Mouse (Mus musculus): ENCODE results near the gene Fto. TPM values are rescaled to one million over a fixed set of nuclear protein-coding genes. Genes with fewer than 3 reads are reported as not detected.

Gene Fto
- total RNA-seq, 2 experiments from 2014 or later, result 122 to 128 TPM

DNA sequence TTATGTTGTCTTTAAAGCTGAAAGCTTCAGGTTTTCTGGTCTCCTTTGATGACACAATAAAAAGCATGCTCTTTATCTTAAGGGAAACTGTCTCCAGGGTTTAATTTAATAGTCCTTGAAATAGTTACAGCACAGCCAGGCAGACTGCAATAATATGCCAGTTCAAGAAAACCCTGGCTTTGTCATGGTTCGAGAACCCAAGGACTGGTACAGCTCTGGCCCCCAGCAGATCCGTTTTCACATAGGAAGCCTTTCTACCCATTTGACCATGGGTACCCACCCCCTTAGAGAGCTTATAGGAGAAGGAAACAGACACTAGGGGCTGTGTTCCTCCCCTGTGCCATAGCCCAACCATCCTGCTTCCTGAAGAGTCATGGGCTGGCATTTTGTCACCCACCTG lies 332.2 kb downstream of the Fto start:
- no peak for DNase-seq (ENCODE audit: extremely low spot score in 1 of 2, low spot score in 2 of 2)
- intact Hi-C loops (cut with DNase I), result no loop called here

DNA sequence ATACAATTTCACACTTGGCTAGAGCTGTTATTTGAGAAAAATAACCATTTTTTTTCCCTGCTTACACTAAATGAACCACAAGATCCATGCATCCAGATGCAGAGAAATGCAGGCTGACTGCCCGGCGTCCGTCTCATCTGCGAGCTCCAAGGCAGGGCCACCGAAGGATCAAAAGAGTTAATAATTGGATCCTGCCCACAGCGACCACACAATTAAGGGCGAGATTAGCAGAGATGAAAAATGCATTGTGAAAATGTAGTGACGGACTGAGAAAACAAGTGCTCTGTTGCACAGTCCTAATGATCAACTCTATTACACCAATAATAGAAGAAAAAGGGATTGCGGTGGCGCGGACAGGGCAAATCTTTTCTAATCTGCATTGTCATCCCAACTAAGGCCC lies 334.6 kb downstream of the Fto start:
- no peak for DNase-seq (ENCODE audit: extremely low spot score in 1 of 2, low spot score in 2 of 2)

DNA sequence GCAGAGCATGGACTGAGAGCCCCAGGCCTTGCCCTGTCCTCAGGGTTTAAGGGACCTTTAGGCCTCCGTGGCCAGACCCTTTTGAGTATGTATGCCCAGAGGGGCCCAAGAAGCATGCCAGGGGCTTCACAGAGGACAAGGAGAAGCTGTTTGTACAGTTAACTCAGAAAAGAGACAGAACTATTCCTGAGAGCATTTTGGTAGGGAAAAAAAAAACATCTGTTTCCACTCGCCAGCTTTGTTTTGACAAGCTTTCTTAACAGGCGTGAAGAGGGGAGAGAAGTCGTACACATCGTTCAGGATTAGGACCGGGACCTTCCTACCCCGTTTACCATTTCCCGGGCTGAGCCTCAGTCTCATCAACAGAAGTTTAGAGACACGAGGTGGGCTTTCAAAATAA lies 335.5 kb downstream of the Fto start:
- intact Hi-C loops (cut with DNase I), result no loop called here
- DNase-seq (ENCODE audit: extremely low spot score in 1 of 2, low spot score in 2 of 2), result no peak

More for the DNA sequence above, 334.6 kb downstream of the Fto start:
- intact Hi-C loops (cut with DNase I), result no loop called here

DNA sequence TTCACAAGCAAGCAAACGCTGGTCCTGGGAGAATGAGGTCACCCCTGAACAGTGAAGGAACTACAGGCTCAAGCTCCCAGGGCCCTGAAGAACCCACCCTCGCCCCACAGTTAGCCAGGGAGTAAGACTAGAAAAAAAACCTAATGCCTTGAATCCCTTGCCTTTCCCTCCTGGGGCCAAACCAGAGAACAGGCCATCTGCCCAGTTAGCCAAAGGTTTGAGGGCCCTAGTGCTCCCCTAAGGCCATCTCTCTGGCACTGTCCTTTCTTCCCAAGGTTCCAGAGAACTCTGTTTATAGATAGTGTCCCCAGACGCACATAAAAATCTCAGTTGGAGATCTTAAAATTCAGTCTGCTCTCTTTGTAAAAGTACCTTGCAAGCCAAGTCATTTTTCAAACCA lies 340.2 kb downstream of the Fto start:
- no peak for DNase-seq (ENCODE audit: extremely low spot score in 1 of 2, low spot score in 2 of 2)
- intact Hi-C loops (cut with DNase I), result no loop called here

DNA sequence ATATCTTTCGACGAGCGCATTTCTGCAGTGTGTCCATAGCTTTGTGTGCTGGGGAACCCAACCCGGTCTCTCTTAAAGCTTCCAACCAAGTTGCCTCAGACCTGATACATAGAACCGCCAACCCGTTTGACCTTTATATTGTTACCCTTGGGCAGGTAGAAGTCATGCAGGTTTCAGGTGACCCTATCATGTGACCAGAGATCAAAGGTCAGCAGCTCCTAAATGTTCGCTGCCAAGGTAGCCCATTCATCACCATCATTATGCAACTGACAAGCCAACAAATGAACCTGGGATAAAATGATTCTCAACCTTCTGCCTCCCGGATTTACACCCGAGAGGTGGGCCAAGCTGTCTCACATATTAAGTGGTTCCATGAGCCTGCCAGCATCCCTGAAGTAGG lies 344.1 kb downstream of the Fto start:
- intact Hi-C loops (cut with DNase I), result no loop called here
- DNase-seq (ENCODE audit: extremely low spot score in 1 of 2, low spot score in 2 of 2), result no peak

DNA sequence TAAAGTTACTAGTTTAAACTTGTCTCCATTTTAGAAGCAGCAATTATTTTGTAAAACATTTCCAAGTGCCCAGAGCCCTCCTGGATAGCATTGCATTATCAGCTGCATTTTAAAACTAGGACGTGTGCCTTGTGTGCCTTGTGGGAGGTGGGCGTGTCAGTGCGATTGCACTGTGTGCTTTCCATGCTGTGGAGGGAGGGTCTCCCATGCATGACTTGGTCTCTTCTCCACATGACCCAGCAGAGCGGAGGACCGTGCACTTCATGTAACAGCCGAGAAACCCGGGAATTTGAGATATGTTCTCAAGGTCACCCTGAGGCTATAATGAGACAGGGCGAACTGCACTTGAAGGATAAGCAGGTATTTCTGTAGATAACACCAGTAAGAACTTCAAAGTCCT lies 347.6 kb downstream of the Fto start:
- intact Hi-C loops (cut with DNase I), result no loop called here
- no peak for DNase-seq (ENCODE audit: extremely low spot score in 1 of 2, low spot score in 2 of 2)

DNA sequence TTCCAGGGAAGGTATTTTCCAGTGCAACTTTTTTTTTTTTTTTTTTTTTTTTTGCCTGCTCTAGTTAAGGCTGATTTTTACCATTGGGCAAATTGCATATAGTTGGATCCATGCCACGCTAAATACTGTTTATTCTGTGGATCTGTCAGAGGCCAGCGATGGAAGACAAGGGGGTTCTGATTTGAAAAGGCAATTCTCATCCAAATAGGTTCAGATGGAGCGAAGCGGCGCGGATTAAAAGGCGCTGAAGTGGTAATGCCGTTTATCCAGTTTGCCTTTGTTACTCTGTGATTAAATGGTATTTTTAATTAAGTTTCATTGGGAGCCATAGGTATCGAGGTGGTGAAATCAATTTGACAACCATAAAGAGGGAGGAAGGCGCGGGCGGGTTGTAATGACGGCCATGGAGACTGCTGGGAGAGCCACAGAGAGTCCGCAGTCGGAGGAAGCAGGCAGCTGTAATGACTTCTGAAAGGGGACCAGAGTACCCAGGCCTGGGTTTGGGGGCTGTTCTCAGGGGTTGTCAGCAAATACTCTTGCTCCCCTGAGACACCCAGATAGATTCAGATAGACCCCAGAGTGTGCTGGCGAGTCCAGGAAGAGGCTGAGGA lies 356.2 kb downstream of the Fto start:
- no peak for DNase-seq (ENCODE audit: extremely low spot score in 1 of 2, low spot score in 2 of 2)
- intact Hi-C loops (cut with DNase I), result no loop called here

DNA sequence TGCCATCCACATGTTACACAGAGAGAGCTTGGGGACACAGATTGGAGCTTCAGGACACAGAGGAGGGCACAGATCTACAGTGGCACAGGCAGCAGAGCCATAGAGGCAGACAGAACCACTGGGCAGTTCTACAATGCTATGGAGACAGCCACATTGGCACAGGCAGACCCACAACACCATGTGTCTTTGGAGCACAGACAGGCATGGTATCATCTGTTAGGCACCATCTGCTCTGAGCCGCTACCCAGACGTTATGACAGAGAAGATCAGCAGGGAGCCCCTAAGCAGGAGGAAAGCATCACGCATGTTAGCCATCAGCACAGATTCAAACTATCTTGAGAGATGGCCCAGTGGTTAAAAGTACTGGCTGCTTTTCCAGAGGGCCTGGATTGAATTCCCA lies 363.6 kb downstream of the Fto start:
- intact Hi-C loops (cut with DNase I), result no loop called here

DNA sequence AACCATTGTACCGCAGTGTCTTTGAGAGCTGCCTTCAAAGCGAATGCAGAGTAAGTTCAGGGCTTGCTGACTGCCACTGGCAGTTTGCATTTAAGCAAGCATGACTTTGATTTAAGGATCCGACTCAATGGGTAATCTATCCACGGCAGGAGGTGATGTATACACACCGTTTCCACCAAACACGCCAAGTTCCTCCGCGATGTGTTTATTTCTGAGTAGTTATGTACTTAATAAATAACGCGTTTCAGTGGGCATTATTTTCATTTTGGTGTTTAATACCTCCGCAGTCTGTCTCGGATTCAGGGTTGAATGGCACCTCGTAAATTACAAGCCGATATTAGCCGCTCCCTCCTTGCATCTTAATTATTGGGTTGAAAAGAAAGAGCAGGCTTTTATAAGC lies 366.1 kb downstream of the Fto start:
- intact Hi-C loops (cut with DNase I), result no loop called here
- DNase-seq (ENCODE audit: extremely low spot score in 1 of 2, low spot score in 2 of 2), result no peak

More for the DNA sequence above, 363.6 kb downstream of the Fto start:
- DNase-seq (ENCODE audit: extremely low spot score in 1 of 2, low spot score in 2 of 2), result peak in 1 of 2 experiments; percentile 21

DNA sequence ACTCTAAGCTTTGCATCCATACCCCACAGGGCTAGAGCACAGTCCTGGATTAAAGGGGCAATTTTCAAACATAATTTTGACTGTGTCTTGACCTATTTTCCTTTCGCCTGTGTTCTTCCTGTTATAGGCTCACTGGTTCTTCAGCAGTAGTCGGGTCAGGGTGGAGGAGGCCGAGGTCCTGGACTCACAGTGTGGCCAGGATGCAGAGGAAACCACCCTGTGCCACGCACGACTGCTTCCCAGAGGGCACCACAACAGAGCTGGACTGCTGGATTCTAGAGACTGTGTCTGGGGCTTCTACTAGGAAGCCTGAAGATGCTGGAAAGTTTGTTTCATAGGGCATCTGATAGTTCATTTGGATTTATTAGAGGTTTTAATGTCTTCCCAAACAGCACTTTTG lies 366.8 kb downstream of the Fto start:
- no peak for DNase-seq (ENCODE audit: extremely low spot score in 1 of 2, low spot score in 2 of 2)
- intact Hi-C loops (cut with DNase I), result no loop called here

DNA sequence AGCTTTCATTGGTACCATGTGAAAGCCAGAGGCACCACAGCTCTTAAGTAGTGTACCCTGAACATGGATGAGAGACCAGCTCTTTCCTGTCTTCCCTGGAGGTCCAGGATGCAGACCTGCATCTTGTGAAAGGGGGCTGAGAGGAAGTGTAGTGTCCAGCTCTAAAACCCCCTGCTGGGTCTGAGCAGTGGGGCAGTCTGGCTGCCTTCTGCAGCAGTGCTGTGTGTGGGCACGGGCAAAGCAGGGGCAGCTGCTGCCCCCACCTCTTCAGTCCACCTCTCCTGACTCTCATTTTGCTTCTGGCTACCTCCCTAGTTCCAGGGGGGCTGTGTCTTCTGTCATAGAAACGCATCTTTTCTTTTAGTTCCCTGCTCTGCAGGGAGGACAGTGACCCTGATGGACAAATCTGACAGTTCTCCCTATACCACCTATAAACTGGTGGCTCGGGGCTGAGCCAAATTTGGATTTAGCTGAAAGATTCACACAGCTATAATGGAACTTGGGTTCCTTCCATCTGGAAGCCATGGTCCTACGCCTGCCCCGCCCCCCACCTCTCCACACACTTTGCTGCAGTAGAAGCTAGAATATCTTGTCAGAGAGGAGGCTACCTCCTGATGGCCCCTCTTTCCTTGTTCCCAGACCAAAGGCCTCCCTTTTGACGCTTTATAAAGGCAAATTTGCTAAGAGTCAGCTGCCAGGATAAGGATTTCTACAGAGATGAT lies 371.4 kb downstream of the Fto start:
- no peak for DNase-seq (ENCODE audit: extremely low spot score in 1 of 2, low spot score in 2 of 2)
- intact Hi-C loops (cut with DNase I), result no loop called here

DNA sequence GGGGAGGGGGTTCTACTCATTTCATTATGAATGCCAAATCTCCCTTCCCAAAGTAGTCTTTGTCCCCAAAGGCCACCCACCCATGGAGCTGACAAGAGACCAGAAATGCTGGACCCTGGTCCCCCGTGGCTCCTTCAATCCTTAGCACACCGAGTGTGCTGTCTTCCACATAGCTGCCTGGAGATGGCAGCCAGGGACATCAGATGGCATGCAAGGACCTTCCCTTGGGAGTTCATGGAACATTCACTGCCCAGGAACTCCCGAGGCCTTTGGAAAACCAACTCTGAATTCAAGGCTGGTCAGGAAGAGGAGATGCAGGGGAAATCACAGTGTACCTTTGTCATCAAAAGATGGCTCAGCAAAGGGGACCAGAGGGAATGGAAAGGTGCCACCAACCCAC lies 372.1 kb downstream of the Fto start:
- intact Hi-C loops (cut with DNase I), result no loop called here
- DNase-seq (ENCODE audit: extremely low spot score in 1 of 2, low spot score in 2 of 2), result no peak

DNA sequence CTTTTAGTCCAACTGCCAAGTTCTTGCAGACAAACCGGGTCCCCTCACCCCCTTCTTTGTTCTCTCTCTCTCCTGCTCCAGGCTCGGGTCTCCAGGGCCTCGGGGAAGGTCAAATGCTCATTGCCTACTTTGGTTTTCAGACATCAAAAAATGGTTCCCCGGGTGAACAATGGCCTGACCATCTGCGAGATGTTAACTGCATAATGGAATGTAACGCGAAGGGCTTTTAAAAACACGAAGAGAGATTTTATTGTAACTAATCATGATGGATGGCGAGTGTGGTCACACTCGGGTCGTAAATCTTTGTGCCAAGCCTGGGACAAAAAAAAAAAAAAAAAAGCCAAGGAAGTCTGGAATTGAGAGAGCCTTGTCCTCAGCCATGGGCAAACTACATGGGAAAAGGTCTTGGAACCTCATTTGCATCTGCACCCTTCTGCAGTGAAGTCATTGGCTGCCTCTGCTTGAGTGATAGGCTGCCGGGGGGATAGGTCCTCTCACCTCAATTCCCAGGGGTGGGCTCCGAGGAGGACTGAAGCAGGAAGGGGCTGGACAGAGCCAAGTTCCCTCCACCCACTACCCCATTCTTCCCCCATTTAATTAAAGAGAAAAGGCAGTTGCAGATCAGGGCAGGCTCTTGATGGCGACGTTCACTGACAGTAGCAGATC lies 378.9 kb downstream of the Fto start:
- no peak for DNase-seq (ENCODE audit: extremely low spot score in 1 of 2, low spot score in 2 of 2)
- intact Hi-C loops (cut with DNase I), result no loop called here

DNA sequence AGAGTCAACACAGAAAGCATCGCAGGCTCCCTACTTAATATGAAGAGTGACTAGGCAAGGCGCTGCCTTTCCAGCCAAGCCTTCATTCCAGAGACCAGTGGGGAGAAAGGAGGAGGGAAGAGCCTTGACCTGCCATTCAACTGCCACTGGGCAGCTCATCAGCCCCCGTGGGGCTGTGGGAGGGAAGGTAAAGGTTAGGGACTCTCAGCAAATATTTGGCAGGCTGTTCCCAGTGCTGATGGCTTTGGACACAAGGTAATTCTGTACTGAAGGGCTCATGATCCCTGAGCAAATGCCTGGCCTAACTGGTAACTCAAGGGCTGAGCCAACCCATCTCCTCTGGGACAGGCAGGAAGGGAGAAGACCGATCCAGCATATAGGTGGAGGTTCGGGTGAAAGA lies 393.2 kb downstream of the Fto start:
- DNase-seq (ENCODE audit: extremely low spot score in 1 of 2, low spot score in 2 of 2), result no peak
- intact Hi-C loops (cut with DNase I), result no loop called here

DNA sequence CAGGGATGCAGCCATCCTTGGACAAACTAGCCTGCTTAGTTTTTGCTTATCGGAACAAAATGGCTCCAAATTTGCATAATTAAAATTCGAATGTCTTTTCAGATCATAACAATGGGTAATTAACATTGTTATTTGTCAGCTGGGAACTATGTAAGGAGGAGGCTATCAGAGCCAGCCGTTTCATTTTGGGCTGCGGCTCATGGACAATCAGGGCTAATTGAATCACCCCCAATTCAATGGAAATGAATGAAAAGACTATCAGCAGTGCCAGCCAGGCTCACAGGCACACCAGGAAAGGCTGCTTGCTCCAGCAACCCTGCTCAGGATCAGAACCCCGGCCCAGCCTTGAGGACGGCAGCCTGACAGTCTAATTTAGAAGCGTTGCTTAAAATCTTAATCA lies 395.3 kb downstream of the Fto start:
- intact Hi-C loops (cut with DNase I), result no loop called here
- no peak for DNase-seq (ENCODE audit: extremely low spot score in 1 of 2, low spot score in 2 of 2)

DNA sequence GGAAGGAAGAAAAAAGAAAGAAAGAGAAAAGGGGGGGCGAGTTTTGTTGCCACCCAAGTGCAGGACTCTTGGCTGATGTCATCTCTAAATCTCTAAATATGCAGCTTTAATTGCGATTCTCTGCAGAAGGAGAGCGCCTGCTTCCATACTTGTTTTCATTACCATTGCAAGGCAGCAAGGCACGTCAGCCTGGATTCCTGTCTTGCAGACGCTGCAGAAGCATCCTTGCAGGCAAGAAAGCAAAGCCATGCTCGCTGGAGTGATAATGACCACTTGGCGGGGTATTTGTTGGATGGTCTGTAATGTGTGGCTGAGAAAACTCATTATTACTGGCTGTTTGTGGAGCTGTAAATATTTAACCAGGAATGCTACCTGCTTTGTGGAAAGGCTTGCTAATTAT lies 396.4 kb downstream of the Fto start:
- no peak for DNase-seq (ENCODE audit: extremely low spot score in 1 of 2, low spot score in 2 of 2)
- intact Hi-C loops (cut with DNase I), result no loop called here

DNA sequence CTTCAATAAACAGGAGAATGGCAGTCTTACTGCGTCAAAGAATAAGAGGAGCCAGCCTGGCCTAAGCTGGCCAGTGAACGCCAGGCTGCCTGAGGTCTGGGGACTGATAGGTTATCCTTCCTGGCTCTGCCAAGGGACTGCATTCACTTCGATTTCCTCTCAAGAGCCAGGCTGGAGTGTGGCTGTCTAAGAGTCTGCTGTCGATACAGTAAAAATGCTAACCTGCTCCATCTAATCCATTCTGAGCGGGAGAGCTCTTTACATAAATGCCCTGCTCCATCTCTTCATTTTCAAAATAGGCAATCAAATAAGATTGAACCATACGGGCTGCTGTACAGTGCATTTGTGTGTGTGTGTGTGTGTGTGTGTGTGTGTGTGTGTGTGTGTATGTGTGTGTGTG lies 397.9 kb downstream of the Fto start:
- intact Hi-C loops (cut with DNase I), result no loop called here
- no peak for DNase-seq (ENCODE audit: extremely low spot score in 1 of 2, low spot score in 2 of 2)

DNA sequence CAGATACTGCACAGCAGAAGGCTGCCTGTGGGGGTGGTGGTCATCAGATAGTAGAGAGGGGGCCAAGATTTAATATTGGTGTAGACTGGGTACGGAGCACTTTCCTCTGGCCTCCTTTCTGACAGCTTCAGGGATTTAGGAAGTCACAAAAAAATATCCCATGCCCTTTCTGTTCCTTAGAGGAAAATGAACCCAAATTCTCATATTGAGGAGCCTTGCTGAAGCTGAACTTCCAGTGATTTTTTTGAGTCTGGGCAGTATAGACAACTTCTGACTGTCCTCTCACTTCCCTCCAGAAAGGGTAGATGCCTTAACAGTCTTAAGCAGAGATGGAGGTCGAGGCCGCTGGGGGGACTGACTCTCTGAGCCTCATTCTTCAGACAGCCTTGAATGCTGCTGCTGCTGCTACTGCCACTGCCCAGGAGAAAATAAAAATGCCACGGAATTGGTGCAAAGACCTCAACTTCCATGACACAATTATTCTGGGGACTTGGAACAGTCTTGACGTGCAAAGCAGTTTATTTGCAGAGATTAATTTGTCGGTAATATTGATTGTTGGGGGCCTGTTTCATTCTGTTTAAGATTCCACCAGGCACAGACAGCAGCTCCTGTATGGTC lies 398.8 kb downstream of the Fto start:
- DNase-seq (ENCODE audit: extremely low spot score in 1 of 2, low spot score in 2 of 2), result no peak
- intact Hi-C loops (cut with DNase I), result no loop called here

DNA sequence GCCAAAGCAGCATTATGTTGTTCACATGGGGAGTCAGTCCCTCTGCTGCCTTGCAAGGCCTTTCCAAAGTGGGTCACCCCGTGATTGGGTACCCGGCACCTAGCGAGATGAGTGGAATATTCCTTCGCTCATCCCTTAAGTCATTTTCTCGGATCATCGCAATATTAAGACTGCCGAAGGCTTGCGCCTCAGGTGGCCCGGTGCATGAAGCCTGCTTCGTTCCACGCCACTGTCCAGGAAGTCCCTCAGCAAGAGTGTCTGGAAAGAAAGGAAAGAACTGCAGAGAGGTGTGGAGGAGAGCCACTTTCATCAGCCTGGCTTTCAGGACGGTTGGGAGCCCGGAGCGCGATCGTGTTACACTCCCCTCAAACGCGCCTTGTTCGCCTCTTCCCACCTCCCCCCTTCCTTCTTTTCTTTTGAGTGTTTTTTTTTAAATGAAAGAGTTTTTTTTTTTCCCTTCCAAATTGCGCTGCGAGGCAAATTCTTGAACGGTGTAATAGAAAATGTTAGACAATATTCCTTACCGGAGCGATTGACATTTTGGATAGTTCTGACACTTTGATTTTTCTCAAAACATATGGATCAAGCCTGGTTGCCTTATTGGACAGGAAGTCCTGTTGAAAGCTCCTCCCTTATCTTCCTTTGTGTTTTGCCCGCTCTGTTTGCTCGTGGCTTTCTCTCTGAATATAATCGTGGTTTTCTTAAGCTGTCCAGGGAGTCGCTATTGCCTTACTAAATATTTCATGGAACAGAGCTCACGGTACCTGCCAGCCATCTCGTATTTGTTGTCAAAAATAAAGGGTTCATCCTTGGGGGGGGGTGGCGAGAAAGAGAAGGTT lies 399.6 kb downstream of the Fto start:
- intact Hi-C loops (cut with DNase I), result no loop called here
- no peak for DNase-seq (ENCODE audit: extremely low spot score in 1 of 2, low spot score in 2 of 2)

Data from left cerebral cortex, postnatal 10 days (tissue).